Comparison of ENCODE assay signal across 8 mouse cellular contexts in the genomic region with DNA sequence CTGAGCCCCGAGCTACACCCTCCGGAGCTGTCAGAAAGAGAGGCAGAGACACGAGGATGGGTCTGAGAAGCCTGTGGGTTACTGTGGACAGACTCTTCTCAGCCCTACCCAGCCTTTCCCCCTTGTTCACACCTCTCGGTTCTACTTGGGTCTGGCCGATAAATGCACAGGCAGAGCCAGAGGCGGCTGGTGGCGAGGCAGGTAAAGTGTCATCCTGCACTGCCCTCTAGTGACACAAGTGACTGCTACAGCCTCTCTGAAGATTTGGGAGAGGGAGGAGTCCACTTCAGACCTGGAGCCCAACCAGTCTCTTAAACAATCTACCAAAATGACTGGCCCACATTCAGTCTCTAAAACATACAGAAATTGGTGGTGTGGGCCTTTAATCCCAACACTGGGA. TPM values are rescaled to one million over a fixed set of nuclear protein-coding genes. Genes with fewer than 3 reads are reported as not detected.
DNase-seq lines count a peak whose midpoint lies in the region; ATAC-seq and TF ChIP-seq lines count a peak whose summit lies in the region.

No protein-coding gene starts in this region.

- H3K27ac ChIP-seq in heart, embryonic 12.5 days (ENCODE audit: poor library complexity, severe bottlenecking), result no peak overlapping the region
- no peak overlapping the region for H3K27ac ChIP-seq in cortical plate, adult 2 months (ENCODE audit: insufficient read depth, low read length)
- no peak overlapping the region for H3K27ac ChIP-seq in intestine, embryonic 14.5 days (ENCODE audit: low read depth)
- no peak overlapping the region for H3K27ac ChIP-seq in midbrain, embryonic 11.5 days (ENCODE audit: low read depth, low read length)
- no peak overlapping the region for H3K27ac ChIP-seq in small intestine, adult 2 months (ENCODE audit: insufficient read depth, low read depth, low read length)

- no peak overlapping the region for H3K9ac ChIP-seq in heart, embryonic 12.5 days
- H3K9ac ChIP-seq in intestine, embryonic 14.5 days (ENCODE audit: low read length), result no peak overlapping the region
- H3K9ac ChIP-seq in midbrain, embryonic 11.5 days (ENCODE audit: low read length), result peak overlapping the region; percentile 48; the same call in 1 of the 2 replicates

- H3K4me3 ChIP-seq in heart, embryonic 12.5 days, result no peak overlapping the region
- no peak overlapping the region for H3K4me3 ChIP-seq in cortical plate, adult 2 months (ENCODE audit: insufficient read depth, low read length)
- no peak overlapping the region for H3K4me3 ChIP-seq in intestine, embryonic 14.5 days (ENCODE audit: low read depth, low read length)
- H3K4me3 ChIP-seq in midbrain, embryonic 11.5 days (ENCODE audit: low read depth, low read length), result no peak overlapping the region
- H3K4me3 ChIP-seq in small intestine, adult 2 months (ENCODE audit: low read depth, low read length), result no peak overlapping the region

- TF ChIP-seq POLR2A in cortical plate, adult 2 months (IDR thresholded peaks at IDR 0.05; ENCODE audit: extremely low read depth, insufficient read depth, low read length), result no peak
- no peak for TF ChIP-seq POLR2A in small intestine, adult 2 months (IDR thresholded peaks at IDR 0.05; ENCODE audit: low read depth, low read length)

- peaks cover 15% of the 10 kb centered on the region for H3K27me3 ChIP-seq in heart, embryonic 12.5 days (replicated peaks)
- H3K27me3 ChIP-seq in intestine, embryonic 14.5 days (replicated peaks; ENCODE audit: control insufficient read depth, insufficient read depth, low read length), result no peaks in the 10 kb centered on the region
- H3K27me3 ChIP-seq in midbrain, embryonic 11.5 days (ENCODE audit: control insufficient read depth, insufficient read depth, low read length), result no peaks in the 10 kb centered on the region
- H3K27me3 ChIP-seq in small intestine, adult 2 months (ENCODE audit: control insufficient read depth, insufficient read depth, low read length), result no peaks in the 10 kb centered on the region

- TF ChIP-seq CTCF in cortical plate, adult 2 months (IDR thresholded peaks at IDR 0.05; ENCODE audit: extremely low read depth, insufficient read depth, low read length), result peak; percentile 90
- peak; percentile 72 for TF ChIP-seq CTCF in small intestine, adult 2 months (IDR thresholded peaks at IDR 0.05; ENCODE audit: extremely low read depth, insufficient read length, insufficient replicate concordance, low read depth, low read length)

- intact Hi-C loops in left cerebral cortex, postnatal 14 days (cut with DNase I), result loop anchor here (1.0 kb wide), 1 partner anchor 43 kb away; no protein-coding TSS in a partner anchor

- no peaks in the 10 kb centered on the region for H3K9me3 ChIP-seq in heart, embryonic 12.5 days (replicated peaks)
- no peaks in the 10 kb centered on the region for H3K9me3 ChIP-seq in intestine, embryonic 14.5 days (ENCODE audit: control insufficient read depth, low read length)
- H3K9me3 ChIP-seq in midbrain, embryonic 11.5 days (ENCODE audit: control insufficient read depth, low read length), result no peaks in the 10 kb centered on the region

- DNase-seq in heart, adult 18-20 months, result peak; percentile 79 to 87
- peak; percentile 65 to 69 for DNase-seq in gastrocnemius, adult 8-10 months (ENCODE audit: low spot score in 2 of 2)
- peak; percentile 89 for DNase-seq in intestine, embryonic 14.5 days (ENCODE audit: low spot score)
- DNase-seq in left cerebral cortex, postnatal 14 days (ENCODE audit: low spot score in 2 of 2), result peak; percentile 89 to 92
- DNase-seq in midbrain, embryonic 11.5 days (ENCODE audit: low spot score, missing footprints), result peak; percentile 97

- WGBS in heart, embryonic 12.5 days, result 27% methylated on average over 7 of the region's 7 CpGs
- 26% methylated on average over 7 of the region's 7 CpGs for WGBS in intestine, embryonic 14.5 days
- WGBS in midbrain, embryonic 11.5 days, result 26% methylated on average over 7 of the region's 7 CpGs
- 34% methylated on average over 7 of the region's 7 CpGs for WGBS in small intestine, adult 2 months

- H3K36me3 ChIP-seq in heart, embryonic 12.5 days, result peaks cover 48% of the 10 kb centered on the region
- peaks cover 45% of the 10 kb centered on the region for H3K36me3 ChIP-seq in intestine, embryonic 14.5 days (ENCODE audit: control insufficient read depth, insufficient read depth, low read length)
- H3K36me3 ChIP-seq in midbrain, embryonic 11.5 days (ENCODE audit: control insufficient read depth, insufficient read depth, low read length), result peaks cover 10% of the 10 kb centered on the region; the same call in 1 of the 2 replicates
- peaks cover 35% of the 10 kb centered on the region for H3K36me3 ChIP-seq in small intestine, adult 2 months (ENCODE audit: control insufficient read depth, insufficient read depth, low read length)

- ATAC-seq in heart, embryonic 12.5 days (ENCODE audit: insufficient number of reproducible peaks, low FRiP score), result no peak
- ATAC-seq in intestine, embryonic 14.5 days (replicated peaks; ENCODE audit: low FRiP score, low TSS enrichment, low read depth), result peak; percentile 57
- peak; percentile 69 for ATAC-seq in midbrain, embryonic 11.5 days (ENCODE audit: low FRiP score)

- H3K4me1 ChIP-seq in heart, embryonic 12.5 days (replicated peaks), result peaks cover 30% of the 10 kb centered on the region
- H3K4me1 ChIP-seq in cortical plate, adult 2 months (ENCODE audit: control insufficient read depth, insufficient read depth, low read length), result no peaks in the 10 kb centered on the region
- no peaks in the 10 kb centered on the region; the same call in none of the 2 replicates for H3K4me1 ChIP-seq in intestine, embryonic 14.5 days (replicated peaks; ENCODE audit: control insufficient read depth, insufficient read depth, low read length)
- peaks cover 35% of the 10 kb centered on the region for H3K4me1 ChIP-seq in midbrain, embryonic 11.5 days (ENCODE audit: control insufficient read depth, insufficient read depth, low read length)
- no peaks in the 10 kb centered on the region for H3K4me1 ChIP-seq in small intestine, adult 2 months (ENCODE audit: control insufficient read depth, insufficient read depth, insufficient read length, low read length)

- no peak overlapping the region for H3K4me2 ChIP-seq in heart, embryonic 12.5 days
- H3K4me2 ChIP-seq in intestine, embryonic 14.5 days (ENCODE audit: low read length), result no peak overlapping the region
- H3K4me2 ChIP-seq in midbrain, embryonic 11.5 days, result no peak overlapping the region

RNA-seq across cellular contexts. Expression of gene Cdk5rap3, which starts 6.3 kb away (rescaled TPM):
- 10 to 100 TPM; 23.4 to 25.1 TPM for total RNA-seq in heart, adult 18-20 months (2021)
- 52.3 and 58.0 TPM in 2 replicates for polyA plus RNA-seq in heart, embryonic 12.5 days (2016; fragmentation: Nextera tagmentation; extraction: Ambion mirVana)
- 42.9 and 44.8 TPM in 2 replicates for polyA plus RNA-seq in cortical plate, adult 2 months (2012; rRNA removed)
- total RNA-seq in gastrocnemius, adult 8-10 months (2022), result 10 to 100 TPM; 23.0 to 30.7 (median 27.9) TPM
- polyA plus RNA-seq in intestine, embryonic 14.5 days (2014; fragmentation: Nextera tagmentation; extraction: Ambion mirVana), result 64.2 and 70.1 TPM in 2 replicates
- total RNA-seq in left cerebral cortex, postnatal 14 days (2021), result 10 to 100 TPM; 38.9 to 39.9 TPM
- 91.4 and 92.8 TPM in 2 replicates for polyA plus RNA-seq in midbrain, embryonic 11.5 days (2014; fragmentation: Nextera tagmentation; extraction: Ambion mirVana)
- polyA plus RNA-seq in small intestine, adult 2 months (2012; rRNA removed), result 23.2 and 33.1 TPM in 2 replicates

RNA-seq across cellular contexts. Expression of gene Prr15l, which starts 17.9 kb away (rescaled TPM):
- total RNA-seq in heart, adult 18-20 months (2021), result 1 to 10 TPM in 1 of 2 experiments, under 1 TPM in 1; 0.79 to 2.2 TPM
- 0.46 and 0.51 TPM in 2 replicates for polyA plus RNA-seq in heart, embryonic 12.5 days (2016; fragmentation: Nextera tagmentation; extraction: Ambion mirVana)
- not detected in 2 replicates for polyA plus RNA-seq in cortical plate, adult 2 months (2012; rRNA removed)
- total RNA-seq in gastrocnemius, adult 8-10 months (2022), result not detected
- polyA plus RNA-seq in intestine, embryonic 14.5 days (2014; fragmentation: Nextera tagmentation; extraction: Ambion mirVana), result 56.8 and 62.5 TPM in 2 replicates
- not detected for total RNA-seq in left cerebral cortex, postnatal 14 days (2021)
- 0.12 and 0.19 TPM in 2 replicates for polyA plus RNA-seq in midbrain, embryonic 11.5 days (2014; fragmentation: Nextera tagmentation; extraction: Ambion mirVana)
- 56.6 and 137 TPM in 2 replicates for polyA plus RNA-seq in small intestine, adult 2 months (2012; rRNA removed)

RNA-seq across cellular contexts. Expression of gene Pnpo, which starts 33.8 kb away (rescaled TPM):
- 10 to 100 TPM; 16.7 to 17.4 TPM for total RNA-seq in heart, adult 18-20 months (2021)
- polyA plus RNA-seq in heart, embryonic 12.5 days (2016; fragmentation: Nextera tagmentation; extraction: Ambion mirVana), result 37.7 and 40.5 TPM in 2 replicates
- 40.8 and 41.4 TPM in 2 replicates for polyA plus RNA-seq in cortical plate, adult 2 months (2012; rRNA removed)
- total RNA-seq in gastrocnemius, adult 8-10 months (2022), result 1 to 10 TPM; 7.4 to 9.3 (median 8.0) TPM
- polyA plus RNA-seq in intestine, embryonic 14.5 days (2014; fragmentation: Nextera tagmentation; extraction: Ambion mirVana), result 40.9 and 44.1 TPM in 2 replicates
- 10 to 100 TPM; 38.0 to 40.3 TPM for total RNA-seq in left cerebral cortex, postnatal 14 days (2021)
- 23.1 and 24.4 TPM in 2 replicates for polyA plus RNA-seq in midbrain, embryonic 11.5 days (2014; fragmentation: Nextera tagmentation; extraction: Ambion mirVana)
- 28.4 and 44.6 TPM in 2 replicates for polyA plus RNA-seq in small intestine, adult 2 months (2012; rRNA removed)

Comparison
In these comparisons a context has a peak if more than half of its experiments do, and no peak if none do; other contexts are left out.
1. RNA of gene Prr15l, which starts 17.9 kb away (polyA plus RNA-seq): 56.6 to 137 TPM in small intestine, adult 2 months and 56.8 to 62.5 TPM in intestine, embryonic 14.5 days; 0.46 to 0.51 TPM in heart, embryonic 12.5 days, 0.12 to 0.19 TPM in midbrain, embryonic 11.5 days and not detected in cortical plate, adult 2 months; every median in the first group is over 10 times any median in the second.
2. Peak in every context shown above with its lines, with median percentiles within 50 percentile points of each other: DNase-seq.